Comparison of ENCODE assay signal across 9 mouse cellular contexts in the genomic region with DNA sequence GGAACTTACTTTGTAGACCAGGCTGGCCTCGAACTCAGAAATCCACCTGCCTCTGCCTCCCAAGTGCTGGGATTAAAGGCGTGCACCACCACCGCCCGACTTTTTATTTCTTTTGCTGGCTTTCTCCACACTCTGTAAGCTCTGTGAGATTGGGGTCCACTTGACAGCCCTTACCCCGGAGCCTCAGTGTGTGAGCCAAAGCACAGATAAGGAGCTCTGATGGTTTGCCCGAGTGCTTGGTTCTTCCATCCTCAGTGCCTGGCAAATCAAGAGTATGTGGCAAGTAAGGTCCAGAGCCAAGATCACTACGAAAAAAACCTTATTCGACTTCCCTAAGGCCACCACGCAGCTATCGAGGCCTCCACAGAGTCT. TPM values are rescaled to one million over a fixed set of nuclear protein-coding genes. Genes with fewer than 3 reads are reported as not detected.
DNase-seq lines count a peak whose midpoint lies in the region; ATAC-seq and TF ChIP-seq lines count a peak whose summit lies in the region.
"Had no signal": no experiment of that assay in that cellular context is flagged by ENCODE, and none has a peak within 500 bp of the region (broad histone marks: within the 10 kb centered on the region; RNA-seq: fewer than 3 reads in every experiment).

No protein-coding gene starts in this region.

- no peaks in the 10 kb centered on the region; the same call in 1 of the 2 replicates for H3K9me3 ChIP-seq in heart, embryonic 13.5 days
- H3K9me3 ChIP-seq in hindbrain, embryonic 13.5 days = no peaks in the 10 kb centered on the region; the same call in 1 of the 2 replicates

- H3K36me3 ChIP-seq in heart, embryonic 13.5 days = peaks cover 52% of the 10 kb centered on the region
- peaks cover 54% of the 10 kb centered on the region for H3K36me3 ChIP-seq in hindbrain, embryonic 13.5 days

- H3K9ac ChIP-seq in heart, embryonic 13.5 days = peak overlapping the region; percentile 81
- peak overlapping the region; percentile 78 for H3K9ac ChIP-seq in hindbrain, embryonic 13.5 days

- 17% methylated on average over 10 of the region's 10 CpGs for WGBS in heart, embryonic 13.5 days
- 22% methylated on average over 10 of the region's 10 CpGs for WGBS in hindbrain, embryonic 13.5 days

- DNase-seq in heart, adult 18-20 months = no peak
- DNase-seq in urinary bladder, postnatal 4 days (ENCODE audit: low spot score in 2 of 2) = no peak
- no peak for DNase-seq in adrenal gland, adult 8-10 months
- DNase-seq in adrenal gland, postnatal 4 days (ENCODE audit: low spot score in 2 of 2) = no peak

- H3K27me3 ChIP-seq in heart, embryonic 13.5 days (replicated peaks) = no peaks in the 10 kb centered on the region
- H3K27me3 ChIP-seq in hindbrain, embryonic 13.5 days = no peaks in the 10 kb centered on the region
- H3K27me3 ChIP-seq: CH12.LX had no signal

- H3K4me3 ChIP-seq in heart, embryonic 13.5 days = peak overlapping the region; percentile 62
- H3K4me3 ChIP-seq in cortical plate, adult 2 months (ENCODE audit: insufficient read depth, low read length) = 0 out of 2 replicates have a peak overlapping the region, but pooled peaks have one; percentile 6
- H3K4me3 ChIP-seq in hindbrain, embryonic 13.5 days = peak overlapping the region; percentile 48

- peaks cover 30% of the 10 kb centered on the region for H3K4me1 ChIP-seq in heart, embryonic 13.5 days
- H3K4me1 ChIP-seq in cortical plate, adult 2 months (ENCODE audit: control insufficient read depth, insufficient read depth, low read length) = no peaks in the 10 kb centered on the region
- H3K4me1 ChIP-seq in hindbrain, embryonic 13.5 days (replicated peaks) = peaks cover 39% of the 10 kb centered on the region

- H3K27ac ChIP-seq in heart, embryonic 13.5 days (replicated peaks) = peak overlapping the region; percentile 32; the same call in 1 of the 2 replicates
- H3K27ac ChIP-seq in cortical plate, adult 2 months (ENCODE audit: insufficient read depth, low read length) = no peak overlapping the region
- peak overlapping the region; percentile 84 for H3K27ac ChIP-seq in hindbrain, embryonic 13.5 days

- ATAC-seq in heart, embryonic 13.5 days (ENCODE audit: extremely low read depth, insufficient number of reproducible peaks, low FRiP score, low TSS enrichment) = no peak
- ATAC-seq in hindbrain, embryonic 13.5 days (ENCODE audit: low FRiP score) = no peak
- ATAC-seq in megakaryocyte progenitor cell, adult 5-6 weeks (replicated peaks; ENCODE audit: poor library complexity) = peak; percentile 19; the same call in 1 of the 2 replicates

- TF ChIP-seq POLR2A in cortical plate, adult 2 months (IDR thresholded peaks at IDR 0.05; ENCODE audit: extremely low read depth, insufficient read depth, low read length) = no peak

- TF ChIP-seq CTCF in cortical plate, adult 2 months (IDR thresholded peaks at IDR 0.05; ENCODE audit: extremely low read depth, insufficient read depth, low read length) = no peak

- H3K4me2 ChIP-seq in heart, embryonic 13.5 days = peak overlapping the region; percentile 94
- H3K4me2 ChIP-seq in hindbrain, embryonic 13.5 days = peak overlapping the region; percentile 81

RNA-seq across cellular contexts. Expression of gene Ttll3, which starts 2.9 kb away (rescaled TPM):
- polyA plus RNA-seq in heart, embryonic 13.5 days (2015; fragmentation: Nextera tagmentation; extraction: Ambion mirVana) = 1.7 and 2.0 TPM in 2 replicates
- 1 to 10 TPM in 1 of 2 experiments, under 1 TPM in 1; 0.77 to 1.3 TPM for total RNA-seq in heart, adult 18-20 months (2021)
- 22.4 and 26.0 TPM in 2 replicates for polyA plus RNA-seq in cortical plate, adult 2 months (2012; rRNA removed)
- 11.8 TPM in 2 replicates for polyA plus RNA-seq in hindbrain, embryonic 13.5 days (2015; fragmentation: Nextera tagmentation; extraction: Ambion mirVana)
- total RNA-seq in megakaryocyte progenitor cell, adult 5-6 weeks (2015) = 2.5 and 4.3 TPM in 2 replicates
- total RNA-seq in megakaryocyte progenitor cell, adult 5-6 weeks (2017) = 2.0 and 2.9 TPM in 2 replicates
- total RNA-seq in adrenal gland, adult 8-10 months (2022) = 1 to 10 TPM; 2.6 to 7.4 (median 3.9) TPM
- total RNA-seq in adrenal gland, postnatal 4 days (2021) = 1 to 10 TPM; 6.9 to 7.7 TPM

RNA-seq across cellular contexts. Expression of gene Arpc4, which starts 14.1 kb away (rescaled TPM):
- polyA plus RNA-seq in heart, embryonic 13.5 days (2015; fragmentation: Nextera tagmentation; extraction: Ambion mirVana) = 264 and 283 TPM in 2 replicates
- total RNA-seq in heart, adult 18-20 months (2021) = 10 to 100 TPM; 63.3 to 66.7 TPM
- polyA plus RNA-seq in cortical plate, adult 2 months (2012; rRNA removed) = 156 and 177 TPM in 2 replicates
- polyA plus RNA-seq in hindbrain, embryonic 13.5 days (2015; fragmentation: Nextera tagmentation; extraction: Ambion mirVana) = 416 and 430 TPM in 2 replicates
- 171 and 208 TPM in 2 replicates for total RNA-seq in megakaryocyte progenitor cell, adult 5-6 weeks (2015)
- total RNA-seq in megakaryocyte progenitor cell, adult 5-6 weeks (2017) = 306 and 331 TPM in 2 replicates
- total RNA-seq in adrenal gland, adult 8-10 months (2022) = 100 to 1,000 TPM; 199 to 228 (median 204) TPM
- total RNA-seq in adrenal gland, postnatal 4 days (2021) = 100 to 1,000 TPM; 206 to 214 TPM

RNA-seq across cellular contexts. Expression of gene Tada3, which starts 14.3 kb away (rescaled TPM):
- 39.6 and 41.5 TPM in 2 replicates for polyA plus RNA-seq in heart, embryonic 13.5 days (2015; fragmentation: Nextera tagmentation; extraction: Ambion mirVana)
- 10 to 100 TPM; 24.9 to 28.1 TPM for total RNA-seq in heart, adult 18-20 months (2021)
- polyA plus RNA-seq in cortical plate, adult 2 months (2012; rRNA removed) = 57.1 and 57.3 TPM in 2 replicates
- 70.0 and 70.6 TPM in 2 replicates for polyA plus RNA-seq in hindbrain, embryonic 13.5 days (2015; fragmentation: Nextera tagmentation; extraction: Ambion mirVana)
- total RNA-seq in megakaryocyte progenitor cell, adult 5-6 weeks (2015) = 23.0 and 24.5 TPM in 2 replicates
- 11.9 and 13.9 TPM in 2 replicates for total RNA-seq in megakaryocyte progenitor cell, adult 5-6 weeks (2017)
- 10 to 100 TPM; 39.3 to 47.1 (median 43.4) TPM for total RNA-seq in adrenal gland, adult 8-10 months (2022)
- total RNA-seq in adrenal gland, postnatal 4 days (2021) = 10 to 100 TPM; 41.3 to 44.6 TPM

RNA-seq across cellular contexts. Expression of gene Rpusd3, which starts 27.1 kb away (rescaled TPM):
- 13.6 and 17.9 TPM in 2 replicates for polyA plus RNA-seq in heart, embryonic 13.5 days (2015; fragmentation: Nextera tagmentation; extraction: Ambion mirVana)
- 10 to 100 TPM; 11.3 to 13.0 TPM for total RNA-seq in heart, adult 18-20 months (2021)
- 37.0 and 38.6 TPM in 2 replicates for polyA plus RNA-seq in cortical plate, adult 2 months (2012; rRNA removed)
- polyA plus RNA-seq in hindbrain, embryonic 13.5 days (2015; fragmentation: Nextera tagmentation; extraction: Ambion mirVana) = 17.5 and 19.5 TPM in 2 replicates
- total RNA-seq in megakaryocyte progenitor cell, adult 5-6 weeks (2015) = 3.5 and 5.7 TPM in 2 replicates
- 9.2 and 11.8 TPM in 2 replicates for total RNA-seq in megakaryocyte progenitor cell, adult 5-6 weeks (2017)
- 10 to 100 TPM in 3 of 4 experiments, 1 to 10 TPM in 1; 7.6 to 13.8 (median 11.6) TPM for total RNA-seq in adrenal gland, adult 8-10 months (2022)
- 10 to 100 TPM; 13.9 to 14.7 TPM for total RNA-seq in adrenal gland, postnatal 4 days (2021)

RNA-seq across cellular contexts. Expression of gene Cidec, which starts 43.6 kb away (rescaled TPM):
- polyA plus RNA-seq in heart, embryonic 13.5 days (2015; fragmentation: Nextera tagmentation; extraction: Ambion mirVana) = not detected in 2 replicates
- 10 to 100 TPM in 1 of 2 experiments, 1 to 10 TPM in 1; 6.7 to 53.2 TPM for total RNA-seq in heart, adult 18-20 months (2021)
- not detected in 2 replicates for polyA plus RNA-seq in cortical plate, adult 2 months (2012; rRNA removed)
- polyA plus RNA-seq in hindbrain, embryonic 13.5 days (2015; fragmentation: Nextera tagmentation; extraction: Ambion mirVana) = not detected in 2 replicates
- not detected in 2 replicates for total RNA-seq in megakaryocyte progenitor cell, adult 5-6 weeks (2015)
- not detected in 2 replicates for total RNA-seq in megakaryocyte progenitor cell, adult 5-6 weeks (2017)
- 100 to 1,000 TPM; 185 to 405 (median 283) TPM for total RNA-seq in adrenal gland, adult 8-10 months (2022)
- total RNA-seq in adrenal gland, postnatal 4 days (2021) = 10 to 100 TPM; 49.8 to 62.1 TPM
- total RNA-seq: CH12.LX had no signal

Comparison
In these comparisons a context has a peak if more than half of its experiments do, and no peak if none do; other contexts are left out.
1. H3K4me3 ChIP-seq: peak in every context shown above with its lines; median percentile 62 in heart, embryonic 13.5 days; 48 in hindbrain, embryonic 13.5 days; 6 in cortical plate, adult 2 months.